Mouse (Mus musculus) NIH3T3 (cell line): ENCODE data around the gene Dock11.

Source experiments
- DNase-seq: peaks from one replicate; pipeline ENCODE4 v3.0.0-alpha.2; 2012; ENCODE audit warnings: low read depth

Gene Dock11

GRCm38 (mm10) chrX:35888087-35888895 lies at the start of gene Dock11:
Gene Dock11 (plus strand): TSS chrX:35888832.
- DNase-seq = peak; percentile 76

DNA sequence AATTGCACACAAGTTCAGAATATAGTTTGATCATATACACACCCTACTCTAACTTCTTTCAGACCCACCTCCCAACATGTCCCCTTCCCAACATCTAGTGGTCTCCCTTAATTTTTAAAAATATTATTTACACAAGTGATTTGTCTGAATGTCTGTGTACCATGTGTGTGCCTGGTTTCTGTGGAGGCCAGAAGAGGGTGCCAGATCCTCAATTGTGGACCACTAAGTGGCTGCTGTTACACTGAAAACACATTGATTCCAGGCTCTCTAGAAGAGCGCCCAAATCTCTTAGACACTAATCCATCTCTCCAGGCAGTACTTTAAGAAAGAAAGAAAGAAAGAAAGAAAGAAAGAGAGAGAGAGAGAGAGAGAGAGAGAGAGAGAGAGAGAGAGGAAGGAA lies 8.9 kb upstream of the Dock11 start:
- peak; percentile 65 for DNase-seq

GRCm38 (mm10) chrX:35888945-35889799 lies 540 bp downstream of the Dock11 start:
- DNase-seq = peak; percentile 40

GRCm38 (mm10) chrX:35889800-35890106 lies 1.1 kb downstream of the Dock11 start:
- peak; percentile 7 for DNase-seq

- DNase-seq = no peak
Measured at GRCm38 (mm10) chrX:35891534-35892125, 3.0 kb downstream of the Dock11 start.

GRCm38 (mm10) chrX:35892377-35892776 lies 3.7 kb downstream of the Dock11 start:
- DNase-seq = no peak

DNA sequence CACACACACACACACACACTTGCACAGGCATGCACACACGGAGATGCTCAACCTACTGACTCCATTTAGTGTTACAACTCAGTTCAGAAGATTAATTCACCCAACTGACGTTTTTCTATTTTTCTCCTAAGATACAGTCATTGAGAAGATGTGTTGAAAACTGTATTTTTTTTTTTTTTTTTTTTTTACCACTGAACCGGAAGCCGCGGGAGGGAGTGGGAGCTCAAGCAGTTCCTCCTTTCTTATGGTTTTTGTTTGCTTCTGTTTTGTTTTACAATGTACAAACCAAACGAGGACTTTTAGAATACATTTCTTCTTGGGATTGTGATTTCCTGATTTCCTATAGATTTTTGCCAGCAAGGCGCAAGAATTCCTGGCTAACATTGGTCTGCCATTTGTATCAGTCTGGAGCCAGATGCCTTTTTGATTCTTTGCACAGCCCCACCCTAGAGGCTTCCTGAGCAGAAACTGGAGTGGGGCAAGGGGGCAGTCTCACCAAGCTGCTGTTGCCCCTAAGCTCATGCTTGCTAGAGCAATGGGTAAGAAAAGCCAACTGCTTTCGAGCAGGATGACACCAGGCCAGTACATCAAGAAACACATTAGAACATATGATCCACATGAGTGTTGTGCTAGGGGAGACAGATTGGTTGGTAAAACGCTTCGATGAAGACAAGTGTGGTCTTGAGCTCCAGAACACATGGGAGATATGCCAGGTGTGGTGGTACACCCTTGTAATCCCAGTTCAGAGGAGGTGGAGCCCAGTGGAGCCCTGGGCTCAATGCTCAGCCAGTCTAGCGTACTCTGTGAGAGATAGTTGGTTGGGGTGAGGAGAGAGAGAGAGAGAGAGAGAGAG lies 9.2 kb downstream of the Dock11 start:
- no peak for DNase-seq

DNA sequence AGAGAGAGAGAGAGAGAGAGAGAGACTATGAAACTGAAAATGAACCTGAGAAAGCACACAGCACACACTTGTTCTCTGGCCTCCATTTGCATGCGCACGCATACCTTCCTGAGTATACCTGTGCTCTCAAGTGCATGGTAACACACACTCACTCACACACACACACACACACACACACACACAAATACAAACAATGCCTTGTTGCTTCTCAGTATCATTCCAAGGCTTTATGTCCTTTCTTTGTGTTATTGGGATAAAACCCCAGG lies 9.8 kb downstream of the Dock11 start:
- DNase-seq = no peak

- no peak for DNase-seq
Measured at GRCm38 (mm10) chrX:35904352-35904751, 15.7 kb downstream of the Dock11 start.

GRCm38 (mm10) chrX:35906696-35907330 lies 18.2 kb downstream of the Dock11 start:
- peak; percentile 60 for DNase-seq

- DNase-seq = peak; percentile 79
Measured at GRCm38 (mm10) chrX:35919558-35919957, 30.9 kb downstream of the Dock11 start.

GRCm38 (mm10) chrX:35920096-35920607 lies 31.5 kb downstream of the Dock11 start:
- DNase-seq = peak; percentile 86

- DNase-seq = peak; percentile 21
Measured at GRCm38 (mm10) chrX:35921922-35922321, 33.3 kb downstream of the Dock11 start.

GRCm38 (mm10) chrX:35924705-35925264 lies 36.2 kb downstream of the Dock11 start:
- DNase-seq = no peak

DNA sequence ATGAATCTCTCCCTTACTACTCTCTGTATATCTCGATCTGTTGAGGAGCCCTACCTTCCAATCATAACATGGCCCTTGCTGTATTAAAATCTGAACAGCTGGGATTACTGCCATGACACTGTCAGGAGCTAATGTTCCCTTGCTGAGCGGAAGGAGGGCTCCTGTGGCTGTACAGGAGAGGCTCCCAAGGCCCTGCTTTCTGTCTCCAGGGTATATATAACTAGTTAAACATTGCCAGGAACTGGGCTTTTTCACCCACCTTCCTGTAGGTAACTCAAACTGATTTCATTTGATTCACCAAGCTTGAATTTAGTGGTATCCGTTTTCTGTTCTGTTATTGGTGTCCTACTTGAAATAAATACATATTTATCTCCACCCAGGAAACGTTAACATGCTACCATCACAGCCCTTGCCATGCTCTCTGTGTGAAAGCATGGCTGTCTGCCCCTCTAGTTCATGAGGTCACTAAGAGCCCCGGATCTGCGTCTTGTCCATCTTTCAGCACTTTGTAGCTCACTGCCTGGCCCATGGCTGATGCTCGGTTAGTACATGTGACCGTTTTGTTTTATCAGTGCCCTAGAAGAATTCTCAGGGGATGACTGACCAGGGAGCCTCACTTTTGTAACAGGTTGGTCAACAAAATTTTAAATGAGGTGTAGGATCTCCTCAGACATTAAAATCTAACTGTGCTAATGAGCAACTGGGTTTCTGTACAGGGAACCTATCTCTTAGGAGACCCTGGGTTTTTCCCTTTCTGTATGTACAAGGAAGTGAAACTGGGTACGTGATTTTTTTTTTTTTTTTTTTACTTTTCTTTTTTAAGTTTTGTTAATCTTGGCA lies 41.7 kb downstream of the Dock11 start:
- peak; percentile 16 for DNase-seq

- peak; percentile 24 for DNase-seq
Measured at GRCm38 (mm10) chrX:35930934-35931406, 42.3 kb downstream of the Dock11 start.

DNA sequence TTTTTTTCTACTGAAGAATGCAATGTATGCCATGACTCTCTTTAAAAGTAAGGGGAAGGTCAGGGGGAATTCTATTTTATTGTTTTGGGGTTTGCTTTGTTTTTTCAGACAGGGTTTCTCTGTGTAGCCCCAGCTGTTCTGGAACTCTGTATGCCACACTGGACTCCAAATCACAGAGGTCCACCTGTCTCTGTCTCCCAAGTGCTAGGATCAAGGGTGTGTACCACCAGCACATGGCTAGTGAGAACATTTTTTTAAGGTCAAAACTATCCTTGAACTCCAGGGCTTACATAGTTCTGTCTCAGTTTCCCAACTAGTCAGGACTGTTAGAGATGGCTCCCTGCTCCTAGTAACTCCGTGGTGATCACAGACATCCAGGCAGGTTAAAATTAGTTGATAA lies 43.3 kb downstream of the Dock11 start:
- DNase-seq = no peak

- DNase-seq = no peak
Measured at GRCm38 (mm10) chrX:35932952-35933351, 44.3 kb downstream of the Dock11 start.

- no peak for DNase-seq
Measured at GRCm38 (mm10) chrX:35938112-35938511, 49.5 kb downstream of the Dock11 start.

GRCm38 (mm10) chrX:35946394-35946793 lies 57.8 kb downstream of the Dock11 start:
- no peak for DNase-seq
